Mouse (Mus musculus) CD4-positive, CD25-positive, alpha-beta regulatory T cell, adult 2 months (primary cell): ENCODE results near the gene Uvssa.
A peak's percentile ranks its signal among the peaks of the same experiment; 100 is the strongest.

Experiments used
- DNase-seq: peaks from one replicate; pipeline ENCODE4 v3.0.0-alpha.2; 2012; ENCODE audit warnings: low read depth, low spot score

Gene Uvssa

DNA sequence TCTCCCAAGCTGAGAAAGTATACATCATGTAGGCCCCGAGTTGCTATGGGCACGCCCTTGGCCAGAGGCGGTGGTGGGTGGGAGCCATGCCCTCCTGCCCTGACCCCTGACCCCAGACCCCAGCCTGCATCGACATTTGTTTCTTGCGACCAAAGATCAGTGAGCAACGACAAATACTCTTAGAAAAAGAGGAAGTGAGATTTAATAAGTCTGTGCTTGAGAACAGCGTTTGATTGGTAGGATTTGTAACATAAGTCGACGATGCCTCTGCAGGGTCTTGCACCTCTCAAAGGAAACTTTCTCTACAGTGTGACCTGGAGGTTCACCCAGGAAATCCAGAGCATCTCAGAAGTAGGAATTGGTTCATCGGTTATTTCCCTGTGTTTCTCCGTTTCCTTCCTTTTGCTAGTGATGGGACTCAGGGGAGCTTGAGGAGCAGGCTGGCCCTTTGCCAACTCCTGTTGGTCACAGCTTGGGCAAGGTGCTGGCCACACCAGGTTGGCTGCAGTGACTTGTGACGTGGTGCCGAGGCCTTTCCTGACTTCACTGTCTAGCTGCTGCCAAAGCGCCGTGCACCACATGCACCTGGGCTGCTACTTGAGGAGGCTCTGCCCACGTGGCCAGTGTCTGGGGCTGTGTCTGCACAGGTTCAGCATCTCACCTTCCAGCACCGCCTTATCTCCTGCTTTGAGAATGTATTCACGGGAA, 5.9 kb upstream of the Uvssa start:
- DNase-seq: no peak

GRCm38 (mm10) chr5:33377176-33377575, 1.2 kb upstream of the Uvssa start:
- DNase-seq: peak; percentile 33

DNA sequence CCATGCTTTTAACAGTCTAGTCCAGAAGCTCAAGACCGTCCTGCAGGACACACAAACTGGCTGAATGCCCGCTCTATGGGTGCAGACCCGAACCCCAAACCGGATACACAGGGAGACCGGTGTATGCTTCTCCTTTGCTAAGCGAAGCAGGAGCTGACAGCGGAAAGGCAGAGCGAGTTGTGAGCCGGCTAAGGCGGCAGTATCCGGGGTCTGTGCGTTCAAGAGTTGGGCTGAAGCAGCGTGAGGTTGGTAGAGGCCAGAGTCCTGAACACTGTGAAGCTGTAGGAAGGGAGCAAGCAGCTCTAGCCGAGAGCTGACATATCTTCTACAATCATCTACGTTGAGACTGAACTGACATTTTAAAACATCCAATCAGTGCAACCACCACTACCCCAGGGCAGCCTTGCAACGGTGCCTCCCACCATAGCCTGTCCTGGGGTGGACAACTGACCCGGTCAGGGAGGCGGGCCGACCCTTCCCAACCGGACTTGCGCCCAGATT, 498 bp upstream of the Uvssa start:
- DNase-seq: peak; percentile 70

DNA sequence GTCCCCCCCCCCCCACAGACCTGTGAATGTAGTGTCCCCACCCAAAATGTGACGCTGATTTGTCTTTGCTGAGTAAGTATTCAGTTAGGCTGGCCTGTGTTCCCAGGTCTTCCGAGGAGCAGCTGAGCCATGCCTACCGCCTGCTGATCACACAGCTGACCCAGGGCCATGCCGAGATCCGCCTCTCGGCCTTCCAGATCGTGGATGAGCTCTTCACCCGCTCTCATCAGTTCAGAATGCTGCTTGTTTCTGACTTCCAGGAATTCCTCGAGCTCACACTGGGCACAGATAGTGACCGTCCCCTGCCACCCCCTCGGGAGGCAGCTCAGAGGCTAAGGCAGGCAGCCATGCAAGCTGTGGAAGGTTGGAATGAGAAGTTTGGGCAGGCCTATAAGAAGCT, 9.2 kb downstream of the Uvssa start:
- no peak for DNase-seq

DNA sequence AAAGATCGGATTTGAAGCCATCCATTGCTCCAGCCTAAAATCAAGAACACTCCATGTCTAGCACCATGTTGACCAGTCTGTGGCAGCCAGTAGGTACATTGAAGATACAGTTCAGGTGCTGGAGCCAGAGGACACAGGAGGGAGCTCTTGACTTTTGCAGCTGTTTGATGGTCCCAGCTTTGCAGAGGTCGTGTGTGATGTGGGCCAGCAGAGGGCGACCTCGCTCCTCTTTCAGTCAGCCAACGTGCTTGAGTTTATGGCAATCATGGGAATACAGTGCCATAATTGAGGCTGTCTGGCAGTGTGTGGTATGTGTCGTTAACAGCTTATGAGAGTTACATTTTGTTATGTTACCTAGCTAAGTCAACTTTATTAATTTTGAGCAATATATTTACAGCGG, 15.5 kb downstream of the Uvssa start:
- peak; percentile 87 for DNase-seq

GRCm38 (mm10) chr5:33395693-33396092, 17.3 kb downstream of the Uvssa start:
- DNase-seq: no peak

DNA sequence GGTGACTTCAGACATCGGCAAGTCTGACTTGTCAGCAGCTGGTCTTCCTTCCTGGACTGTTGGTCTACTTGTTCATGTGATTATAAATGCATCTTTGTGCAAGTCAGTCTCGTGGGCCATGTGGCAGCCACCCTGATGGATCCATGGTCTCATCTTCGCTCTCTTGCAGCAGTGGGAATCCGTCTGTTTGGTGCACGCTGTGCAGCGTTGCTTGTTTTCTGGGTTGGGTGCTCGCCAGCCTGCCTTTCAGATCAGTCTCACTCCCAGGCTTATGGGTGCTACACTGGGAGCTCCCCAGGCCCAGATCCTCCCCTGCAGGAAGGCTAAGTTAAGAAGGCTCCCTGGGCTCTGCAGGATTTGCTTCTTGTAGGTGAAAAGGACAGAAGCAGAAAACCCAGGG, 18.5 kb downstream of the Uvssa start:
- no peak for DNase-seq

DNA sequence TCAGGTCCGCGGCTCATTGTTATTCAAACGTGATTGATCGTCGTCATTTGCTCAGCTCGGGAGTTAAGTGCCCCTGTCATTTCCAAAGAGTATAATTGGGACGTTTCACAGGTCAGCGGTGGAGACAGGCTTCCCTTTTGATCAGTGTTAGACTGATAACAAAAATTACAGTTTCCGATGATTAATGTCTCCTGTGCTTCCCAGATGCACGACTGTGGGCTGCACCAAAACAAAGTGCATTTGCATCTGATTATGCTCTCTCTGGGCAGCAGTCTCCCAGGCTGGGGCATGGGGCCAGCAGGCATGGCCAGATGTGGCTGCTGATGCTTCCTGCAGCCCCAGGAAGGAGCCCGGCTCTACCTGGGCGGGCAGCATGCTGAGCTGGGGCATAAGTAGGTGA, 22.5 kb downstream of the Uvssa start:
- no peak for DNase-seq

- DNase-seq: no peak
Observed at GRCm38 (mm10) chr5:33420313-33420712, 42.0 kb downstream of the Uvssa start.

DNA sequence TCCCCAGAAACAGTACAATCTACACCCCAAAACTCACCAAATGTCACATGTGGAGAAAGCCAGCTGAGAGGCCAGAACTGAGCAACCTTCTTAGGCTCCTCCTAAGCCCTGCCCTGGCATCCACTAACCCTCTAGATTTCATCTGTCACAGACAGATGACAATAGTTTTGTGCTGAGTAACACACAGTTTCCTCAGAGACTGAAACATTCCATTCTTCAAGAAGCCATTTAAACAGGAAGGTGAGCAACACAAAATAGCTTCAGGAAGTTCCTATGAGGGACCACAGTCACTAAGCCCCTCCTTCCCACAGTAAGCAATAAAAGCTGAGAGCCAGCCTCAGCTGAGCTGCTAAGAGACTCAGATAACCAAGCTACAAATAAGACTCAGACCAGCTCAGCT, 49.1 kb downstream of the Uvssa start:
- DNase-seq: no peak

DNA sequence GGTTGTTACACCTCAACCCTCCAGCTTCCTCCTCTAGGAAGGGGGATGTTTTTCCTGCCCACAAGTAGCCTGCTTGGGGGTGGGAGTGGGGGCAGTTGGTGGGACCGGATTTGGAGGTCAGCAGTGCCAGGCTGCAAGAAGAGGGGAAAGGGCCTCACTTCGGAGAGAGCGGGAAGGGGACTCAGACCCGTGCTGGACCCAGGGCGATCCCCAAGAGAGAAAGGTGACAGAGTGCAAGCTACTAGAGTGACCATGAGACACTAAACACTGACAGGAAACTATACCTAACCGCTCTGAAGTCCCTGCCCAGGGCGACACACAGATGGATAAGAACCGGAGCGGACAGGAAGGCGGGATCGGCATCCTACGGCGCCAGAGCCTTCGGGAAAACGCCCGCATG, 51.8 kb downstream of the Uvssa start:
- DNase-seq: no peak

- DNase-seq: no peak
Observed at GRCm38 (mm10) chr5:33430511-33431172, 52.3 kb downstream of the Uvssa start.

GRCm38 (mm10) chr5:33431173-33432005, 53.0 kb downstream of the Uvssa start:
- no peak for DNase-seq

DNA sequence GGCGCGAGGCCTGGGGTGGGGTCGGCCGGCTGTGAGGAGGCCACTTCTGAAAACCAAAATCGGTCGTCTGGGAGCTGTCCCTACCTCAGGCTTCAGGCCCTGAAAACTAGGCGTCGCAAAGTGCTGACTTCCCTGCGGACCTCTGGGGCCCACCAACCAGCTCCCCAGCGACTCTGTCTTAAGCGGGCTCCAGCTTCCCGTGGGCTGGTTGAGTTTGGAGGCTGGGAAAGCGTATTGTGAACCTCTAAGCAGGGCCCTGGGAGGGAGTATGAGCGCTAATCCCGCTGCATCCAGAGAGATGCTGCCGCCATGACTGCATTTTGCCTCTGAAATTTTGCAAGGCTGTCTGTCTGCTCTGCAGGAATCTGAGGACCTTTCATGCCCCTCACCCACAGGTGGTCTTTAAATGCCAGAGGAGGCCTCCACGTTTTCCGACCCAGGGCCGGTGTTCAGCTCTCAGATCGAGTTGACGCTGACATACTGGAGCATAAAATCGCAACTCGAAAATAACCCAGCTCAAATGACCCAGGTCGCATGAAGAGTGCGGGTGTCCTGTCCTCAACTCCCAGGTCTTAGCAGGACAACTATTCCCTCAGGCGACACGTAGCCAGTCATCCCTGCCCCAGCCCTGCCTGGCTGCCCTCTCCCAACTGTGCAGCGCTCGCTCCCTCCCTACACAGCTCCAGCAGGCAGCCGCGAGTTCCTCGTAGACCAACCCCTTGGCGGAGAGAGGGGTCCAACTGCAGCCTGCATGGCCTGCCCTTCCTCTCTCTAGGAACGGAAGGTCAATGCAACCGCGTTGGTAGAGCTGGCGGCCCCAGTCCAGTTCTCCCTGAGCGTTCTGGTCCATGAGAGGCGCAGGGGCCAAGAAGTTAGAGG, 53.9 kb downstream of the Uvssa start:
- DNase-seq: no peak

DNA sequence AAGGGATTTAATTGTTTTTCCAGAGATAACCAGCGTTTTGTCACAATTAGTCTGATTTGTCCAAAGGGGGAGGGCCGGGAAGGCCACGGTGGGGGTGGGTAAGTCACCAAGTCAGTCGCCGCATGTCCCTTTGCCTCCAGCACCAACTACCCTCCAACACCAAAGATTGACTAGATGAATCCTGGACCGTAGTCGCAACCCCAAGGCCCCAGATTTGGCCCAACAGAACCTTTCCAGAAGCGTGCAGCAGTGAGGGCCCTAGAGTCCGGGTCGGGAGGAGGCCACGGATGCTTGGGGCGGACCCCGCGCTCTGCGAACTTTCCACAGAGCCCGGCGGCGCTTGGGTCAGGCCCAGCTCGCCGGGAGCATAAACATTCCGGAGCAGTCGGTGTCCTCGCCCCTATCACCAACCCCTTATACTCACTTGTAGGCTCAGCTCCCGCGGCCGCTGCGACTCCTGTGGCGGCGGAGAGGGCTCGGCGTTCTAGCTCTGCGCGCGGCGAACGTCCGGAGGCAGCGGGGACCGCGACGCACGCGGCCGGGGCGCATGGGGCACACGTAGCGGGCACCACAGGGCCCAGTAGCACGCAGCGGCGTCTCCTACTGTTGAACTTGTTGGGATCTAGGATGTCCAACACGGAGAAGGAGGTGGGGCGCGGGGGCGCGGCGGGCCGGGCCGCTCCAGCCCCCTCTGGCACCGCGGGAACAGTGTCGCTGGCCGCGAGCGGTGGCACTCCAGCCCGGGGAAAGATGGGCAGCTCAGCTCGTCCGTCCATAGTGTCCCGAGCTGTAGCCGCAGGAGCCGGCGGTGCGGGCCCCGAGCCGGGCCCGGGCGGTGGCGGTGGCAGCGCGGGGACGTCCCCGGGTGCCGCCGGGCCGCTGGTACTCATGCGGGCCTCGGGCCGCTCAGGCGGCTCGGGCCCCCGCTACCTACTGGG, 55.1 kb downstream of the Uvssa start, which contains the start of gene Nkx1-1:
Gene Nkx1-1, minus strand, starts transcription at position 776 of the 938 bp plus-strand sequence.
- DNase-seq: no peak

DNA sequence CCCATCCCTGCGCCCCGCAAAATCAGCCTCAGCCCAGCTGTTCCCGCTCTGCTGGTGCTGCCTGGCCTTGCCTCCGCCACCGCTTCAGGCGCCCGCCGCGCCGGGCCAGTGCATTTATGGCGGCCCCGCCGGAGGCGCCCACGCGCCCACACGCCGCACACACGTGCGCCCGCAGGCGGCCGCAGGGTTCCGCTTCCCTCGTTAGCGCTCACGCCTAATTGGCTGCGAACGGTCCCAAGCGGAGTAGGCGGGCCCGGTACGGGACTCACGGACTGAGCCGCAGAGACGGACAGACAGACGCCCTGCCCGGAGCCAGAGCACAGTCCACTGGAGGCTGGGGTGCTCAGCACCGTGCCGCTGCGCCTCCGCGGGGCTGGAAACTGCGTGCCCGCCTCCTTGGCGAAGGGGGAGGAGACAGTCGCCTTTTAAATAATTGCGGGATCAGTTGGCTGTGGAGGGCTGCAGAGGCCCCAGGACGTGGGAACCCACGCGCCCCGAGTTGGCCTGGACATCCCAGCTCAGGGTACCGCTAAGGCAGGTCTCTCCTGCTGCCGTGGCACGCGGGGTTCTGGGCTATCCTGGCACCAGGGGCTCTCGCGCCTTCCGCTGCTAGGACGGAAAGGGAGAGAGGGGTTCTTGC, 55.9 kb downstream of the Uvssa start:
- peak; percentile 21 for DNase-seq

- DNase-seq: no peak
Observed at GRCm38 (mm10) chr5:33435151-33435550, 56.8 kb downstream of the Uvssa start.

- DNase-seq: peak; percentile 57
Observed at GRCm38 (mm10) chr5:33435941-33436340, 57.6 kb downstream of the Uvssa start.

GRCm38 (mm10) chr5:33438214-33438613, 59.9 kb downstream of the Uvssa start:
- peak; percentile 81 for DNase-seq
